Mouse (Mus musculus) G1E (cell line): Measurements from ENCODE around the gene Ugt1a5.

ENCODE experiments used
- CTCF ChIP-seq: IDR thresholded peaks from 2 replicates; pipeline ENCODE4 v1.5.1; 2012; ENCODE audit warnings: low read depth, low read length, inconsistent platforms, mixed read lengths
- POLR2AphosphoS5 ChIP-seq: IDR thresholded peaks from 2 replicates; pipeline ENCODE4 v1.6.1; 2012; ENCODE audit warnings: low read depth, low read length, inconsistent platforms; ENCODE audit not compliant: insufficient replicate concordance

DNA sequence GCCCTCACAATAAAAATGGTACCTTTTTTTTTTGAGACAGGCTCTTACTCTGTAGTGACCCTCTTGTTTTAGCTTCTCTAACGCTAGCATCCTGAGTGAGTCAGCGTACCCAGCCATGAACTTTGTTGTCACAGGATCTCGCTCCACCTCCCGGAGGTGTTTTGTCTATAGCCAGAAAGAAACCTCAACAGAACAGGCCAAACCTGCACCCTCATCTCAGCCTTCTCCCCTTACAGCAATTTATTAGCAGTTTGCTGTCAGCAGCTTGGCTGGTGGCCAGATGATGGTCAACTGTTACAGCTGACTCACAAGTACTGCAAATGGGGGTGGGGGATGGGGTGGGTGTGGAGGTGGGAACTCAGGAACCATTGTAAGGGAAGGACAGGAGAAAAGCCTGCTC, 96.4 kb downstream of the Ugt1a5 start:
- TF ChIP-seq POLR2AphosphoS5 (no peak), CTCF (no peak)
